Mouse (Mus musculus): ENCODE results near the gene Rpl6. TPM values are rescaled to one million over a fixed set of nuclear protein-coding genes. Genes with fewer than 3 reads are reported as not detected.
A peak's percentile ranks its signal among the peaks of the same experiment; 100 is the strongest.
"Not testable (repeated sequence)": the region's sequence is repeated elsewhere in the genome, so short reads cannot be mapped to it uniquely, and the experiment has no call there.

Gene Rpl6
- total and polyA plus RNA-seq, 3 experiments, result 677 to 2,249 (median 1,317) TPM

- Histone ChIP-seq H3K4me3 (ENCODE audit: low read depth, low read length) (no peak overlapping the region), H3K4me1 (ENCODE audit: insufficient read depth, low read depth, low read length) (peaks cover 60% of the 10 kb centered on the region), H3K9me3 (replicated peaks) (no peaks in the 10 kb centered on the region), H3K27me3 (ENCODE audit: insufficient read depth, low read length) (no peaks in the 10 kb centered on the region), H3K36me3 (replicated peaks) (peaks cover 79% of the 10 kb centered on the region)
- TF ChIP-seq TAL1 (conservative IDR thresholded peaks at IDR 0.05; ENCODE audit: low read depth, low read length) (no peak), POLR2AphosphoS5 (IDR thresholded peaks at IDR 0.05; ENCODE audit: insufficient replicate concordance, low read depth, low read length) (0 out of 2 replicates have a peak, but pooled peaks have one; percentile 39)
- ATAC-seq (ENCODE audit: extremely low read depth, insufficient number of reproducible peaks, low FRiP score, poor library complexity, severe bottlenecking), result no peak
- DNase-seq (ENCODE audit: low spot score), result no peak
Observed at GRCm38 (mm10) chr5:121210601-121210924, 6.3 kb downstream of the Rpl6 start.

GRCm38 (mm10) chr5:121212108-121212507, 7.8 kb downstream of the Rpl6 start:
- Histone ChIP-seq H3K4me3 (ENCODE audit: low read depth, low read length) (no peak overlapping the region), H3K4me1 (ENCODE audit: insufficient read depth, low read depth, low read length) (peaks cover 56% of the 10 kb centered on the region), H3K9me3 (replicated peaks) (no peaks in the 10 kb centered on the region), H3K36me3 (replicated peaks) (peaks cover 64% of the 10 kb centered on the region), H3K27me3 (ENCODE audit: insufficient read depth, low read length) (no peaks in the 10 kb centered on the region)
- DNase-seq (ENCODE audit: low spot score), result no peak
- TF ChIP-seq POLR2AphosphoS5 (IDR thresholded peaks at IDR 0.05; ENCODE audit: insufficient replicate concordance, low read depth, low read length) (peak; percentile 78; the same call in 1 of the 2 replicates), GATA1 (IDR thresholded peaks at IDR 0.05; ENCODE audit: borderline replicate concordance, low read length) (no peak), TAL1 (conservative IDR thresholded peaks at IDR 0.05; ENCODE audit: low read depth, low read length) (no peak)
- ATAC-seq (ENCODE audit: extremely low read depth, insufficient number of reproducible peaks, low FRiP score, poor library complexity, severe bottlenecking), result no peak

DNA sequence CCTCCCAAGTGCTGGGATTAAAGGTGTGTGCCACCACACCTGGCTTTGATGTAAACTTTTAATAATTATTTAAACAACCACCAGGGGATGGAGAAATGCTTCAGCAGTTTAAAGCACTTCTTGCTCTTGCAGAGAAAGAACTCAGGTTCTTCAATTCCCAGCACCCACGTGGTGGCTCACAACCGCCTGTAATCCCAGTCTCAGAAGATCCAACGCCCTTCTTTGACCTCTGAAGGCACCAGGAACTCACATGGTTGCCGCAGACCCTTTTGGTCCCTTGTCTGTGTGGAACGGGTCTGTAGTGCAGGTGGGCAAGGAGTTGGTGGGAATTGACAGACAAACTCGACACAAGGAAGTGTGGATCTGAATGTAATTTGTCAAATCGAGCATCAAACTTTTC, 10.4 kb downstream of the Rpl6 start:
- Histone ChIP-seq H3K36me3 (replicated peaks) (peaks cover 38% of the 10 kb centered on the region), H3K9me3 (replicated peaks) (no peaks in the 10 kb centered on the region), H3K4me3 (ENCODE audit: low read depth, low read length) (no peak overlapping the region; the same call in 1 of the 2 replicates), H3K4me1 (ENCODE audit: insufficient read depth, low read depth, low read length) (peaks cover 41% of the 10 kb centered on the region), H3K27me3 (ENCODE audit: insufficient read depth, low read length) (no peaks in the 10 kb centered on the region)
- no peak for TF ChIP-seq GATA1 (IDR thresholded peaks at IDR 0.05; ENCODE audit: borderline replicate concordance, low read length)
- no peak for TF ChIP-seq CTCF (IDR thresholded peaks at IDR 0.05; ENCODE audit: low read depth, low read length)
- TF ChIP-seq POLR2AphosphoS5 (IDR thresholded peaks at IDR 0.05; ENCODE audit: insufficient replicate concordance, low read depth, low read length), result no peak
- TF ChIP-seq TAL1 (conservative IDR thresholded peaks at IDR 0.05; ENCODE audit: low read depth, low read length), result no peak
- no peak for TF ChIP-seq GATA2 (IDR thresholded peaks at IDR 0.05; ENCODE audit: borderline replicate concordance, low read depth, low read length)
- DNase-seq (ENCODE audit: low spot score), result no peak
- no peak for ATAC-seq (ENCODE audit: extremely low read depth, insufficient number of reproducible peaks, low FRiP score, poor library complexity, severe bottlenecking)

- H3K4me3 ChIP-seq (ENCODE audit: low read depth, low read length), result peak overlapping the region; percentile 71
- peaks cover 39% of the 10 kb centered on the region for H3K4me1 ChIP-seq (ENCODE audit: insufficient read depth, low read depth, low read length)
- DNase-seq (ENCODE audit: low spot score) (no peak), ATAC-seq (ENCODE audit: extremely low read depth, insufficient number of reproducible peaks, low FRiP score, poor library complexity, severe bottlenecking) (no peak)
- TF ChIP-seq POLR2AphosphoS5 (IDR thresholded peaks at IDR 0.05; ENCODE audit: insufficient replicate concordance, low read depth, low read length) (no peak), GATA1 (IDR thresholded peaks at IDR 0.05; ENCODE audit: borderline replicate concordance, low read length) (no peak), CTCF (IDR thresholded peaks at IDR 0.05; ENCODE audit: low read depth, low read length) (peak; percentile 87), TAL1 (conservative IDR thresholded peaks at IDR 0.05; ENCODE audit: low read depth, low read length) (no peak), GATA2 (IDR thresholded peaks at IDR 0.05; ENCODE audit: borderline replicate concordance, low read depth, low read length) (no peak)
- H3K36me3 ChIP-seq (replicated peaks), result peaks cover 30% of the 10 kb centered on the region
- no peaks in the 10 kb centered on the region for H3K27me3 ChIP-seq (ENCODE audit: insufficient read depth, low read length)
- H3K9me3 ChIP-seq (replicated peaks), result no peaks in the 10 kb centered on the region
Observed at GRCm38 (mm10) chr5:121215380-121216125, 11.3 kb downstream of the Rpl6 start.

- DNase-seq (ENCODE audit: low spot score) (peak; percentile 61), ATAC-seq (ENCODE audit: extremely low read depth, insufficient number of reproducible peaks, low FRiP score, poor library complexity, severe bottlenecking) (peak; percentile 78)
- Histone ChIP-seq H3K4me1 (ENCODE audit: insufficient read depth, low read depth, low read length) (peaks cover 35% of the 10 kb centered on the region), H3K4me3 (ENCODE audit: low read depth, low read length) (peak overlapping the region; percentile 71), H3K9me3 (replicated peaks) (no peaks in the 10 kb centered on the region), H3K36me3 (replicated peaks) (peaks cover 25% of the 10 kb centered on the region), H3K27me3 (ENCODE audit: insufficient read depth, low read length) (no peaks in the 10 kb centered on the region)
- TF ChIP-seq GATA1 (IDR thresholded peaks at IDR 0.05; ENCODE audit: borderline replicate concordance, low read length) (no peak), GATA2 (IDR thresholded peaks at IDR 0.05; ENCODE audit: borderline replicate concordance, low read depth, low read length) (no peak), CTCF (IDR thresholded peaks at IDR 0.05; ENCODE audit: low read depth, low read length) (no peak), TAL1 (conservative IDR thresholded peaks at IDR 0.05; ENCODE audit: low read depth, low read length) (peak; percentile 87)
Observed at GRCm38 (mm10) chr5:121216126-121216446, 11.8 kb downstream of the Rpl6 start.

DNA sequence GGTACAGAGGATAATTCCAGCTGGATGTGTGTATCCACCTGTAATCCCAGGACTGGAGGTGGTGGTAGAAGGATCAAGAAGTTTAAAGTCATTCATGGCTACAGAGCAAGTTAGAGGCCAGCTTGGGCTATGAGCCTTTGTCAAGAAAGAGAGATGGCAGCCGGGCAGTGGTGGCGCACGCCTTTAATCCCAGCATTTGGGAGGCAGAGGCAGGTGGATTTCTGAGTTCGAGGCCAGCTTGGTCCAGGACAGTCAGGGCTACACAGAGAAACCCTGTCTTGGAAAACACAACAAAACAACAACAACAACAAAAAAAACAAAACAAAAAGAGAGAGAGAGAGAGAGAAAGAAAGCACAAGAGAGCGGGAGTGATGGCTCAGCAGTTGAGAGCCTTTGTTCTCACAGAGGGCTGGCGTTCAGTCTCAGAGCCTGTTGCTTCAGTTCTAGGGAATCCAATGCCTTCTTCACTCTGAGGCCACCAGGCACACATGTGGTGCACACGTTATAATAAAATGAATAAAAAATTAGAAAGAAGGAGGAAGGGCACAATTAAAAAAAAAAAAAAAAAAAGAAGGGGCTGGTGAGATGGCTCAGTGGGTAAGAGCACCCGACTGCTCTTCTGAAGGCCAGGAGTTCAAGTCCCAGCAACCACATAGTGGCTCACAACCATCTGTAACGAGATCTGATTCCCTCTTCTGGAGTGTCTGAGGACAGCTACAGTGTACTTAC, 12.5 kb downstream of the Rpl6 start:
- Histone ChIP-seq H3K4me1 (ENCODE audit: insufficient read depth, low read depth, low read length) (peaks cover 36% of the 10 kb centered on the region), H3K36me3 (replicated peaks) (peaks cover 18% of the 10 kb centered on the region), H3K4me3 (ENCODE audit: low read depth, low read length) (peak overlapping the region; percentile 71)
- not testable (repeated sequence) for H3K9me3 ChIP-seq (replicated peaks); ATAC-seq (ENCODE audit: extremely low read depth, insufficient number of reproducible peaks, low FRiP score, poor library complexity, severe bottlenecking); H3K27me3 ChIP-seq (ENCODE audit: insufficient read depth, low read length); DNase-seq (ENCODE audit: low spot score)

- H3K9me3 ChIP-seq (replicated peaks), result no peaks in the 10 kb centered on the region
- ATAC-seq (ENCODE audit: extremely low read depth, insufficient number of reproducible peaks, low FRiP score, poor library complexity, severe bottlenecking) (no peak), DNase-seq (ENCODE audit: low spot score) (no peak)
- no peaks in the 10 kb centered on the region for H3K27me3 ChIP-seq (ENCODE audit: insufficient read depth, low read length)
- TF ChIP-seq GATA1 (IDR thresholded peaks at IDR 0.05; ENCODE audit: borderline replicate concordance, low read length) (no peak), GATA2 (IDR thresholded peaks at IDR 0.05; ENCODE audit: borderline replicate concordance, low read depth, low read length) (no peak), CTCF (IDR thresholded peaks at IDR 0.05; ENCODE audit: low read depth, low read length) (no peak), TAL1 (conservative IDR thresholded peaks at IDR 0.05; ENCODE audit: low read depth, low read length) (no peak), POLR2AphosphoS5 (IDR thresholded peaks at IDR 0.05; ENCODE audit: insufficient replicate concordance, low read depth, low read length) (no peak)
- peaks cover 13% of the 10 kb centered on the region for H3K36me3 ChIP-seq (replicated peaks)
- H3K4me3 ChIP-seq (ENCODE audit: low read depth, low read length), result no peak overlapping the region
- H3K4me1 ChIP-seq (ENCODE audit: insufficient read depth, low read depth, low read length), result peaks cover 38% of the 10 kb centered on the region
Observed at GRCm38 (mm10) chr5:121217313-121217634, 13.0 kb downstream of the Rpl6 start.

Measured in G1E (cell line).